Mouse (Mus musculus) thymus, adult 2 months (tissue): ENCODE results near the gene Igsf9.

Experiments used
- CTCF ChIP-seq: fragments of 200-500 bp; IDR thresholded peaks from 2 replicates; pipeline ENCODE4 v1.5.1; 2012; ENCODE audit warnings: mild to moderate bottlenecking, control low read depth, low read length, moderate library complexity, borderline replicate concordance; ENCODE audit not compliant: control insufficient read depth, poor library complexity, insufficient read depth; ENCODE audit errors: extremely low read depth
- POLR2A ChIP-seq: fragments of 200-500 bp; IDR thresholded peaks from 2 replicates; pipeline ENCODE4 v1.6.1; 2012; ENCODE audit warnings: mild to moderate bottlenecking, low read length, control low read depth, moderate library complexity; ENCODE audit not compliant: control insufficient read depth, poor library complexity, insufficient read depth; ENCODE audit errors: extremely low read depth

- TF ChIP-seq POLR2A = no peak
- no peak for TF ChIP-seq CTCF
These were observed 23.2 kb downstream of the Igsf9 start for GRCm38 (mm10) chr1:172504756-172505155.
